Mouse (Mus musculus): ENCODE measurements around the gene Fam53a.

GRCm38 (mm10) chr5:33630061-33630460 is 626 bp upstream of the Fam53a start:
- peak; percentile 28; the same call in 1 of the 2 replicates for TF ChIP-seq CTCF (IDR thresholded peaks at IDR 0.05; ENCODE audit: low read depth)
- no peak for TF ChIP-seq EP300 (IDR thresholded peaks at IDR 0.05; ENCODE audit: low read depth)
